Comparison of ENCODE assay signal across 20 mouse cellular contexts in the genomic region with DNA sequence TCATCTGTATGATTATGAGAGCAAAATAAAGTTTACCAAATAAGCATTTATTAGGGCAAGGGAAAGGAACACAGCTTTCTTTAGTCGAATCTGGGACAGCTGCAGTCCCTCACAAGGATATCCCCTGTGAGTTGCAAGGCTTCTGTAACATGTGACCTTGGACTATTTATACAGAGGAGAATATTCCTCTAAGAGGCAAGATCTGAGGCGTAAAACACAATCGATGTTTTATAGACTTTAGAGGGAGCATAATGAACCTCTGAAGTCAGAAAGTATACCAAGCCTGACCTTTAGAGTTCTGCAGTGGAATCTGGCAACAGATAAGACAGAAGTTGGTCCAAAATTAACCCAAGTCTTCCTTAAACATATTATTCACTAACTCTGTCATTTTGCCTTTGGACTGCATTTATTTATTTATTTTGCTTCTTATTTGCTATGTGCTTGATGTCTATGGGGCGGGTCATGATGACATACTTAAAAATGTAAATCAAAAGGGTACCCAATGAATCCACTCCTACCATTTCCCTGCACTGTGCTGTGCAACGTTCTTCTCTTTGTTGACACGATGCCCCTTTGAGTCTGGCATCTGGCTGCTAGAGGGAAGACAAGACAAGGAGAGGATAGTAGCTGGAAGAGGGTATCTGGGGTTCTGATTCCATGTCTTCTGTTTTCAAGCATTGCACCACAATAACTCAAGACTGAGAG.
DNase-seq lines count a peak whose midpoint lies in the region; ATAC-seq and TF ChIP-seq lines count a peak whose summit lies in the region.
"Had no signal": no experiment of that assay in that cellular context is flagged by ENCODE, and none has a peak within 500 bp of the region (broad histone marks: within the 10 kb centered on the region; RNA-seq: fewer than 3 reads in every experiment).

No protein-coding gene starts in this region.

- 62% methylated on average over 6 of the region's 6 CpGs for WGBS in kidney, embryonic 15.5 days
- WGBS in lung, embryonic 14.5 days, result 43% methylated on average over 6 of the region's 6 CpGs
- whole genome bisulfite sequencing in intestine, embryonic 16.5 days, result 56% methylated on average over 6 of the region's 6 CpGs

- H3K4me3 ChIP-seq in kidney, embryonic 15.5 days (replicated peaks), result no peak overlapping the region
- no peak overlapping the region for H3K4me3 ChIP-seq in lung, embryonic 14.5 days (ENCODE audit: low read depth, low read length)
- H3K4me3 ChIP-seq in intestine, embryonic 16.5 days (ENCODE audit: low read length), result no peak overlapping the region
- H3K4me3 ChIP-seq: embryonic facial prominence, embryonic 12.5 days; heart, embryonic 15.5 days had no signal

- no peaks in the 10 kb centered on the region for H3K4me1 ChIP-seq in kidney, embryonic 15.5 days
- H3K4me1 ChIP-seq in lung, embryonic 14.5 days (ENCODE audit: insufficient read depth), result peaks cover 4% of the 10 kb centered on the region; the same call in 1 of the 2 replicates
- no peaks in the 10 kb centered on the region for H3K4me1 ChIP-seq in intestine, embryonic 16.5 days (ENCODE audit: control insufficient read depth, insufficient read depth, low read length)
- H3K4me1 ChIP-seq: embryonic facial prominence, embryonic 12.5 days; heart, embryonic 15.5 days had no signal

- peak overlapping the region; percentile 74; the same call in 1 of the 2 replicates for H3K27ac ChIP-seq in kidney, embryonic 15.5 days
- no peak overlapping the region for H3K27ac ChIP-seq in lung, embryonic 14.5 days (ENCODE audit: low read depth)
- no peak overlapping the region for H3K27ac ChIP-seq in intestine, embryonic 16.5 days (ENCODE audit: low read length)
- H3K27ac ChIP-seq: embryonic facial prominence, embryonic 12.5 days; heart, embryonic 15.5 days; hindbrain, embryonic 14.5 days had no signal

- H3K4me2 ChIP-seq in kidney, embryonic 15.5 days, result no peak overlapping the region
- H3K4me2 ChIP-seq in lung, embryonic 14.5 days, result no peak overlapping the region
- H3K4me2 ChIP-seq in intestine, embryonic 16.5 days (ENCODE audit: low read depth, low read length), result no peak overlapping the region
- H3K4me2 ChIP-seq: embryonic facial prominence, embryonic 12.5 days; heart, embryonic 15.5 days; hindbrain, embryonic 14.5 days; midbrain, embryonic 11.5 days had no signal

- no peaks in the 10 kb centered on the region for H3K27me3 ChIP-seq in kidney, embryonic 15.5 days
- no peaks in the 10 kb centered on the region for H3K27me3 ChIP-seq in lung, embryonic 14.5 days (ENCODE audit: insufficient read depth, low read length)
- no peaks in the 10 kb centered on the region for H3K27me3 ChIP-seq in intestine, embryonic 16.5 days (replicated peaks; ENCODE audit: control insufficient read depth, insufficient read depth, low read length)
- H3K27me3 ChIP-seq: embryonic facial prominence, embryonic 12.5 days; heart, embryonic 15.5 days had no signal

- peak; percentile 8 for DNase-seq in adrenal gland, adult 2 months
- DNase-seq in adrenal gland, postnatal 14 days, result no peak
- DNase-seq in kidney, adult 18-20 months, result no peak
- peak; percentile 64 for DNase-seq in lung, embryonic 14.5 days
- no peak for DNase-seq in lung, postnatal 4 days
- DNase-seq in yolk sac, embryonic 10.5 days (ENCODE audit: low spot score), result no peak
- DNase-seq: cerebellum, adult 18-20 months; cerebellum, postnatal 25 days; forebrain, postnatal 0 days; gastrocnemius, postnatal 25 days; heart, postnatal 4 days; layer of hippocampus, postnatal 36 days; thymus, adult 2 months had no signal

- no peaks in the 10 kb centered on the region for H3K36me3 ChIP-seq in kidney, embryonic 15.5 days
- no peaks in the 10 kb centered on the region for H3K36me3 ChIP-seq in lung, embryonic 14.5 days (ENCODE audit: insufficient read depth)
- no peaks in the 10 kb centered on the region for H3K36me3 ChIP-seq in intestine, embryonic 16.5 days (ENCODE audit: control insufficient read depth, insufficient read depth, low read length)
- H3K36me3 ChIP-seq: embryonic facial prominence, embryonic 12.5 days; heart, embryonic 15.5 days had no signal

- no peak overlapping the region for H3K9ac ChIP-seq in kidney, embryonic 15.5 days
- no peak overlapping the region for H3K9ac ChIP-seq in lung, embryonic 14.5 days
- H3K9ac ChIP-seq in intestine, embryonic 16.5 days (ENCODE audit: low read depth, low read length), result no peak overlapping the region
- H3K9ac ChIP-seq: embryonic facial prominence, embryonic 12.5 days; forebrain, postnatal 0 days; heart, embryonic 15.5 days; hindbrain, embryonic 14.5 days had no signal

- no peaks in the 10 kb centered on the region for H3K9me3 ChIP-seq in kidney, embryonic 15.5 days (replicated peaks)
- no peaks in the 10 kb centered on the region for H3K9me3 ChIP-seq in lung, embryonic 14.5 days (ENCODE audit: low read depth, low read length)
- H3K9me3 ChIP-seq in intestine, embryonic 16.5 days (ENCODE audit: control insufficient read depth, low read length), result no peaks in the 10 kb centered on the region
- H3K9me3 ChIP-seq: embryonic facial prominence, embryonic 12.5 days; heart, embryonic 15.5 days had no signal

- peak; percentile 62; the same call in 1 of the 2 replicates for ATAC-seq in kidney, embryonic 15.5 days (replicated peaks; ENCODE audit: low FRiP score)
- peak; percentile 83 for ATAC-seq in lung, embryonic 14.5 days (ENCODE audit: insufficient read depth)
- ATAC-seq in intestine, embryonic 16.5 days, result peak; percentile 36; the same call in 1 of the 2 replicates
- ATAC-seq: forebrain, postnatal 0 days; inflammation-experienced regulatory T-cells, adult 6 months had no signal

- no peak for TF ChIP-seq CTCF in lung, embryonic 14.5 days (IDR thresholded peaks at IDR 0.05; ENCODE audit: low read depth)

Comparison
In these comparisons a context has a peak if more than half of its experiments do, and no peak if none do; other contexts are left out.
1. DNase-seq: peak in adrenal gland, adult 2 months (single experiment) and lung, embryonic 14.5 days (single experiment); none in adrenal gland, postnatal 14 days (single experiment), kidney, adult 18-20 months (single experiment), lung, postnatal 4 days (0 of 2) and yolk sac, embryonic 10.5 days (single experiment).
2. Peak in every context shown above with its lines, with median percentiles within 50 percentile points of each other: ATAC-seq.